Mouse (Mus musculus): ENCODE measurements around the gene Efhc1.

Efhc1 gene

DNA sequence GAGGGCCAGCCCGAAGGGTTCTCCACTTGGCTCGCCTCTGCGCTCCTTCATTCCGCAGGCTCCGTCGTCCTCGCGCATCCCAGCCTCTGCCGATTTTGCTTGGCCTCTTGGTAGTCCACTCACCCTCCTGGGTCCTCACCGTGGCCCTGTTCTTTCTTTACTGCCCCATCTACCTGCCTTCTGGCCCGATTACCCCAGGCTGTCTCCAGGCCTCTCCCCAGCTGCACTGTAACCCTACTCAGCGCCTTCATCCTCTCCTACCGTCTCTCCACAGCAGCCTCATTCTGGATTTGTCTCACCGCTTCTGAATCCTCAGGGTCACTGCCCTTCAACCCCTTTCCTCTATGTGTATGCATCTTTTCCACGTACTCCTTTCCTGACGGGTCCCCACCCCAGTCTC lies 373 bp downstream of the Efhc1 start:
- DNase-seq, result no peak

DNA sequence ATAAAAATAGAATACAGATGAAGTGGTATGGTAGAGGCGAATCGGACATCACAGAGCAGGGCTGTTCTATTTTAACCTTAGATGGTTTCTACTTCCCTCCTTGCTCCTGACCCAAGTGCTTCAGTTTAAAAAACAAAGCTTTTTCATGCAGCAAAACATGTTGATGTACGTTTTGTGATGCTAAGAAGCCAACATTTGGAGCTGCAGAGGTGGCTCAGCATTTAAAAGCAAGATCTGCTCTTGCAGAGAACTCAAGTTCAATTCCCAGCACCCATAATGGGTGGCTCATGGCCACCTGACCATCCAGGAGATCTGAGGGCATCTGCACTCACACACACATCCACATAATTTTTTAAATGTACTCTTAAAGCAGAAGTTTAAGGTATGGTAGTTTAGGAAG lies 3.5 kb downstream of the Efhc1 start:
- no peak for DNase-seq

DNA sequence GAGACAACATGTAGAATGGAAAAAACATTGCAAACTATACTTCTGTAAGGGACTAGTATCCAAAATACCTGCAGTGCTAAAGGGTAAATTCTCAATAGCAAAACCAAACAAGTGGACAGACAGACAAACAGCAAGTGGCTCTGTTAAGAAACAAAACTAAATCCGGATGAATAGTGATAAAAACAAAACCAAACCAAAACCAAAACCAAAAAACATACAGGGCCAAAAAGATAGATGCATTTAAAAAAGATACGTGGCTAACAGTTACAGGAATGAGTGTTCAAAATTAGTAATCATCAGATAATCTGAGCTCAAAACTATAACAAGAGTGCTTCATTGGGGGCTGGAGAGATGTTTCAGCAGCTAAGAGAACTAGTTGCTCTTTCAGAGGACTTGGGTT lies 18.2 kb downstream of the Efhc1 start:
- no peak for DNase-seq

DNA sequence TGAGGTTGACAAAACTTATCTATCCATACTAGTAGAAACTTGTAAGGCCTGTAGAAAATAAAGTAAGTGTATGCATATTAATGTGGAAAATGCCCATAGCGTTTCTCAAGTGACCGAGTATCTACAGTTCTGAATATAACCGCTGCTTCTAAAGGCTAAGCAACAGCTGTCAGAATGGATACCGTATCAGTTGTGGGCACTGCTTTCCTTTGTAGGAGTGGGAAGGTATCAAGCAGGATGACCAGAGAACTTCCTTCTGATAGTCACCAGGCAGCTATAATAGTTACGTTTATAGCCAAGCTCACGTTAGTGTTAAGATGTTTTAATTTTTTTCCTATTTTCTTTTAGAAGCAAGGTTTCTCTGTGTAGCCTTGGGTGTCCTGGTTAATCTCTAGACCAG lies 22.0 kb downstream of the Efhc1 start:
- no peak for DNase-seq

DNA sequence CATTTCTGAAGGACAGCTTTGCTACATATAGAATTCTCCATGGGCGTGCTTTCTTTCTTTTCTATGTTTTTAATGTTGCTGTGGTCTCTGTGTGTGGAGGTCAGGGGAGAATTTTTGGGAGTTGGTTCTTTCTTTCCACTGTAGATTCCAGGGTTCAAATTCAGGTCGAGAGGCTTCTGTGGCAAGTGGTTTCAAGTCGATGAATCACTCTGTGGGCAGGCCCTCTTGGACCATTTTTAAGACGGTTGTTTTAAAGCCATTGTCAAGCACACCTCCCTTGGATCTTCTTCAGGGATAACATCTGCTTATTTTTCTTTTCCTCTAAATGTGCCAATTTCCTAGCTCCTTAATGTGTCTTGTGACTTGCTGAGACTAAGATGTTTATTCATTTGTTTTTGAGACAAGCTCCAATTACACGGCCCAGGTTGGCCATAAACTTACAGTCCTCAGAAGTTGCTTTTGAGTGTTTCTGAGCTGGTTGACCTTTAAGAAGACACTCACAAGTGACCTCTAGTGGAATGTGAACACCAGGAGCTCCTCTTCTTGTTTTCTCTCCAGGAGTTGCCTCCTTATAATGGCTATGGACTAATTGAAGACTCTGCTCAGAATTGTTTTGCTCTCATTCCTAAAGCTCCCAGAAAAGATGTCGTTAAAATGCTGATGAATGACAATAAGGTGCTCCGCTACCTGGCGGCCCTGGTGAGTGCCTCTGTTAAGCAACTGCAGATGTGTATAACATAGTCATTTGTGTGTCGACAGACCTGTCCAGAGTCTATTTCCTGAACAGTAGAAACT lies 23.1 kb downstream of the Efhc1 start:
- no peak for DNase-seq

DNA sequence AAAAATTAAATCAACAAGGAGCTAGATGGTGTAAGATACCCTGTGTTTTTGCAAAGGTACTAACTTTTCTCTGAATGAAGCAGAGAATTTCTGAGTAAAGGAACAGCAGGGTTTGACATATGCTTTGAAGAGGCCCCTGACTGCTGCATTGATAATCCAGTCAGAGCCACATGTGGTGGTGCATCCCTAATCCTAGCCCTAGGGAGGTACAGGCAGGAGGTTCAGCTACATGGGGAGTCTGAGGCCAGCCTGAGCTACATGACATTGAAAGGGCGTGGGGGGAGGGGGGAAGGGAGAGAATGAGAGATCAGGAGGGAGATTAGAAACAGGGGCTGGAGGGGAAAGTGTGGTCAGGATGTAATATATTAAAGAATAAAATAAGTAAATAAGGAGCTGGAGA lies 29.1 kb downstream of the Efhc1 start:
- no peak for DNase-seq

DNA sequence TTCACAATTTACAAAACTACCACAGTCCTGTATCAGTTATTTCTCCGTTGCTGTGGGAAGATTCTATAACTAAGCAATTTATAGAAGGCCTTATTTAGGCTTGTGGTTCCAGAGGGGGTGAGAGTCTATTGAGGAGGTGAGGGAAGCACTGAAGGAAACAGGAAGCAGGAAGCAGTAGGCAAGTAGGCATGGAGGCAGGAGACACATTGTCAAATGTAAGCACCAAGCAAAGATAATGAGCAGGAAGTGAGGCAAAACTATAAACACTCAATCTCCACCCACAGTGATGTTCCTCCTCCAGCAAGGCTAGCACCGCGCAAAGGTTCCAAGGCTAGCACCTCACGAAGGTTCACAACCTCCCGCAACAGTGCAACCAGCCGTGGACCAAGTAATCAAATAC lies 30.3 kb downstream of the Efhc1 start:
- no peak for DNase-seq

DNA sequence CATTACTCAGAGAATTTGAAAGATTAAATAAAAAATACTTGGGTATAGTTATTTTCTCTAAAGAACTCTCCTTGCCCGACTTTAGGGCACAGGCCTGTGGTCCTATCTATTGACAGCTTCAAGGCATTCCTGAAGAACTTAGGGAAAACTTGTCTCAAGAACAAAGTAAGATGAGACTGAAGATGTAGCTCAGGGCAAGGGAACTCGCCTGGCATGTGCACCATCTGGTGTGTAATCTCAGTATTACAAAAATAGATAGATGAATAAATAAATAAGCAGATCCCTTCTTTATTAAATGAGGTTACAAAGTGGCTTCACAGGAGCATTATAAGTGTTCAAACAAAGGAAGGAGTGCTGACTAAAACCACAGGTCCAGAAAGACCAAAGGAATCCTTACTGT lies 32.7 kb downstream of the Efhc1 start:
- no peak for DNase-seq

DNA sequence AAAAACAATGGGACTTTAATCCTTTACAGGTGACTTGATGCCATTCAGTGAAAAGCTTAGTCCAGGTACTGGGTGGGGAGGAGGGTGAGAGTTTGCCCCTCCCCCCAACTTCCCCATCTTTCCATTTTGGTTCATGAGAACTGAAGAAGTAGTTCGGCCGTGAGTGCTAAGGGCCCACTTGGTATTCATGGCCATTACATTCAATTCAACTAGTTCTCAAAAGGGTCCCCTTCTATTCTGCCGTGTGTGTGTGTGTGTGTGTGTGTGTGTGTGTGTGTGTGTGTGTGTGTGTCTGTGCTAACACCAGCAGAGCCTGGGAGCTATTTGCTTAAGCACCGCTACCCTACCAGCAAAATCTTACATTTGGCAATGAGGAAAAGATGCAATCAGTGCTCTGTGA lies 33.2 kb downstream of the Efhc1 start:
- no peak for DNase-seq

DNA sequence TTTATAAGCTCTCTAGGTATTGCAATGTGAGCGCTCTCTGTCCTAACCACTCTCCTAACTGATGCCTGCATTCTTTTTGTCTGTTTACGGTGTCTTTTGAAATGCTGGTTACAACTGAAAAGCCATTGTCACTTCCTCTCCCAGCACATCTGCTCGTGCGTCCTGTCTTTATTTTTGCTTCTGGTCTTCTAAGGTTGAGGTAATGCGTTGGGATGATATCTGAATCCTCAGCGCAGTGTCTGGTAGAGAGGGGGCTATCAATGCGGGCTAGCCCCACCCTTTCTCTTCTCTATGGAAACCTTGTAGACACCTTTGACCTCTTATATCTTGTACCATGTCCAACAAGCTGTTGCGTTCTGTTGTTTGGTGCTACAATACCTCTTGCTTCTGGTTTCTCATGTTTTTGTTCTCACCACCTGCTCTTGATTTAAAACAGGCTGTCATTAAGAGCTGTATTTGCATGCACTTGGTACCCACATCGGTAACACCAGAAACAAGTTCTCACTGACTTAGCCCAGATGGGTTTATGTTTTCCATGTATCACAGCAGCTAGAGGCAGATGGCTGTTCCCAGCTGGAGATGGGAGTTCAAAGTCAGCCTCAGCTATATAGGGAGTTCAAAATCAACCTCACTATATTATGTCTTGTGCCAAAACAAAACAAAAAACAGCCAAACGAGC lies 35.1 kb downstream of the Efhc1 start:
- DNase-seq, result no peak

DNA sequence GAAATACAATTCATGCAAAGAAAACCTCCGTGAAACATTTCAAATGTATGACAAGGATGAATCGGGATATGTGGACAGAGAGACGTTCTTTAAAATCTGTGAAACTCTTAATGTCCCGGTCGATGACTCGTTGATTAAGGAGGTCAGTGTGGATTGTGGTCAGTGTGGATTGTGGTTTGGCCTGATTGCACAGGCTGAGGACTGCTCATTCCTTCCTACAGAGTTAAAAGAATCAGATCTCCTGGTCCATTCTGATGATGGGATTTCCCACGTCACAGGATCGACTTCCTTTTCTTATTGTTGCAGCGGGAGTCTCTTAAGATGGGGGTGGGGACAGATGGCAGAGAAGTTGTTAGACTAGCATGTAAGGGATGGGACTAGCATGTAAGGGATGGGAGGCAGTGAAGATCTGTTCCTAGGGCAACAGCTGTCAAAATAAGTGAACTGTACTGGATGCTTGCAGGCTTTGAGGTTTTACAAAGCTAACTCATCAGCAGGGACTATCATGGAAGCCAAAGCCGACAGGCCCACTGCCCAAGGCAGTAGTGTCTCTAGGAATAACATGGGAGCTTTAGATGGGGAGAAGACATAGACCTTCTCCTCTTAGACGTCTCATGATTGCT lies 38.1 kb downstream of the Efhc1 start:
- no peak for DNase-seq

DNA sequence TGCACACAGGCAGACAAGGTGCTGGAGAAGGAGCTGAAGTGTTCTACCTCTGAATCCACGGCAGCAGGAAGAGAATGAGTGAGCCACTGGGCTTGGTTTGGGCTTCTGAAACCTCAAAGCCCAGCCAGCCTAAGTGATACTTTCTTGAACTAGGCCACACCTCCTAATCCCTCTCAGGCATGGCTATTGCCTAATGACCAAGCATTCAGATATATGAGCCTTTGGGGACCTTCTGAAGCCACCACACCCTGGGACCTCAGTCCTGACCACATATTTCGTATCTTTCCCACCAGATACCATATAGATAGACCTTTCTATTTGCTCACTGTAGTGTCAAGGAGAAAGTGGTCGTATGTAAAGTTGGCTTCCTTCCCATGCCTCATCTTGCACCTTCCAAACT lies 42.3 kb downstream of the Efhc1 start:
- DNase-seq, result no peak

DNA sequence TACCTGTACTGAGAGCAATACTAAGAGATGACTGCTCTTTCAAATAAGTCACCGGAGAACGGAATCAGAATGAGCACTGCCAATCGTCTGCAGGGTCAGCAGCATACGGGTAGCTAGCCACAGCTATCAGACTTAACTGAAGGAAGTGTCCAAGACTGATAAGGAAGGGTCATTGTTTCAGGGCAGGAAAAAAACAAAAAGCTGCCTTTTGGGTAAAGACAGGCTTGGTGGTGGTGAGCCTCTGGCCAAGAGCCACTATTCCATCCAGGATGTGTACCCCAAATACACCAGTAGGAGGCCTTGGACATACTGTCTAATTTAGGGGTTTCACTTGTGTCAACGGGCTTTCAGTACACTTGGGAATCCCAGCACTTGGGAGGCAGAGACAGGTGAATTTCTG lies 42.9 kb downstream of the Efhc1 start:
- no peak for DNase-seq

DNA sequence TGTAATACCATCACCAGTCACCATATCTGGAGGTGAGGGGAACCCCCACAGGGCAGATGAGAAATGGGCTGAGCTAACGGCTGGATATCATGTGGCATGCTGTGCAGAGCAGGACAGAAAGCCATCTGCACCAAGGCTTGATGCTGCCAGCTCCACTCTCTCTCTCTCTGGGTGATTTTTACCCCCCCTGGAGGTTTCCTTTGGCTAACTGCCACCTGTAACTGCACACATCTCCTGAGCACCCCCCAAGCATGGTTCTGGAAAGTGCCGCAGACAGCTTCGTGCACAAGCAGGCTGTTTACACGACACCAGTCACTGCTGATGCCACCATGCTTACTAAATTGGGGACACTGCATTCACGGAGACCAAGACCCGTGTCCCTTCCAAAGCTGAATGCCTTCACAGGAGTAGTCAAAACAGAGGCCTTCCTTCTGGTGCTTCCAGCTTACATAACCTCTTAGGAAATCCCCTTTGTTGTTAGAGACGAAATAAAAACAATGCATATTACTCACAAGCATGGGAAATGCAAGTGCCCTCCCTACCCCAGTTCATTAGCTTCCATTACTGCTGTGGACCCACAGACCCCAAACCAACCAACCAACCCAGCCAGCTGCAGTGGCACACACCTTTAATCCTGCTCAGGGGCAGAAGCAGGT lies 44.0 kb downstream of the Efhc1 start:
- DNase-seq, result peak; percentile 28

DNA sequence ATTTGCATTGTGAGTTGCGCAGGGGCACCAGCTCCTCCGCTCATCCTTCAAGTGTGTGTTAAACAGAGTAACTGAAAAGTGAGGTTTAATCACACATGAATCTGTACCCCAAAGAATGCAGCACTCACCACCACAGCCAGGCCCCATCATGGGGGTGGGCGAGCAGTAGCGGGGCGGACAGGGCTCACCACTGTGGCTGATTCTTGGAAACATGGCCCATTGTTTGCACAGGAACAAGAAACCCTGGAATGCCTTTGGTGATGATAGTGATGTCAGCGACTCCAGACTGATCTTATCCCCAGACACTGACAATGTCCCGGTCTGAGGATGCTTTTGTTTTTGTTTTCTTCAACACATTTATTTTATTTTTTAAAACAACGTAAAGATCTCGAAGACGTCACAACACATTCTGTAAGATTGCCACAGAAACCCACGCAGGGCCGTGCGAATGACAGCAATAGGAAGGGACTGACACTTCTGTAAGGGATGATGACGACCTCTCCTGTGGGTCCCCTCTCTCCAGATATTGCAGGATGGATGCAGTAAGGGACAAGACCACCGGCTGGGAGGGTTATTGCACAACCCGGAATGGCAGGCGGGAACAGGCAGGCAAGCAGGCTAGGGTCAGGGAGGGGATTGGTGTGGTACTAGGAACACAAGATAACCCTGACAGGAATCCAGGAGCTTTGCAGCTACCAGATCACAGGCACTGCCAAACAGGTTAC lies 45.3 kb downstream of the Efhc1 start:
- peak; percentile 19 for DNase-seq

DNA sequence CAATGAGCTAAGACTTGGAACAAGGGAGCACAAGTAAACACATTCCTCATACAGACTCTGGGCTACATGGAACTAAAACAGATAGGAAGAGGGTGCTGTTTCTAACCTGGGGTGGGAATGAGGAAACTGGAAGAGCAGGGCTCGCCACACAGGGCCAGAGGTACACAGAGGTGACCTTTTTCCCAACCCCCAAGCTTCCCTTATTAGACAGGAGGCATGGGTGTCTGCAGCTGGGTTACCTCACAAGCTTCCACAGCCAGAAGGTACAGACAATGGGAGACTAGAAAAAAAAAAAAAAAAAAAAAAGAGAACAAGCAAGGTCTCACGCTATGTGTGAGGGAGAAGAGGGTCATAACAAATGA lies 45.9 kb downstream of the Efhc1 start:
- no peak for DNase-seq

DNA sequence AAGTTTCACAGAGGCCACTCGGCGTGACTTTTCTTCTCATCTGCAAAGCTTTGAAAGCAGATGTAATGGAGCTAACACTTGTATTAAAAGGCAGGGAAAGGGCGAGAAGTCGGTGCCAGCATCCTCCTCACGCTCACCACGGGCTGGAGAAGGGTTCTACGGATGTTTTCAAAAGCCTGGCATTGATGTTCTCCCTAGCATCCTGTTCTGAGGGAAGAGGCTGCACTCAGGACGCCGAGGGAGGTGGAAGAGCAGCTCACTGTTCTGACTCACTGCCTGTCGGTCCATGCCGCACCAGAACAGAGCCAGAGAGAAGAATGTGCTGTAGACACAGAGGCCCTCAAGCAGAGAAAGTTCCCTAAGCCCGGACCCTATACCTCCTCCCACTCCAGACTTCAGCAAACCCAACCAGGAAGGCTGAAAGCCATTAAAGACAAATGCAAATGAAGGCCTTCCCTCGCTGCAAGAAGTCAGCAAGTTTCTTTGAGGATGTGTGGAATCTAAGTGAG lies 46.5 kb downstream of the Efhc1 start:
- peak; percentile 26 for DNase-seq

DNA sequence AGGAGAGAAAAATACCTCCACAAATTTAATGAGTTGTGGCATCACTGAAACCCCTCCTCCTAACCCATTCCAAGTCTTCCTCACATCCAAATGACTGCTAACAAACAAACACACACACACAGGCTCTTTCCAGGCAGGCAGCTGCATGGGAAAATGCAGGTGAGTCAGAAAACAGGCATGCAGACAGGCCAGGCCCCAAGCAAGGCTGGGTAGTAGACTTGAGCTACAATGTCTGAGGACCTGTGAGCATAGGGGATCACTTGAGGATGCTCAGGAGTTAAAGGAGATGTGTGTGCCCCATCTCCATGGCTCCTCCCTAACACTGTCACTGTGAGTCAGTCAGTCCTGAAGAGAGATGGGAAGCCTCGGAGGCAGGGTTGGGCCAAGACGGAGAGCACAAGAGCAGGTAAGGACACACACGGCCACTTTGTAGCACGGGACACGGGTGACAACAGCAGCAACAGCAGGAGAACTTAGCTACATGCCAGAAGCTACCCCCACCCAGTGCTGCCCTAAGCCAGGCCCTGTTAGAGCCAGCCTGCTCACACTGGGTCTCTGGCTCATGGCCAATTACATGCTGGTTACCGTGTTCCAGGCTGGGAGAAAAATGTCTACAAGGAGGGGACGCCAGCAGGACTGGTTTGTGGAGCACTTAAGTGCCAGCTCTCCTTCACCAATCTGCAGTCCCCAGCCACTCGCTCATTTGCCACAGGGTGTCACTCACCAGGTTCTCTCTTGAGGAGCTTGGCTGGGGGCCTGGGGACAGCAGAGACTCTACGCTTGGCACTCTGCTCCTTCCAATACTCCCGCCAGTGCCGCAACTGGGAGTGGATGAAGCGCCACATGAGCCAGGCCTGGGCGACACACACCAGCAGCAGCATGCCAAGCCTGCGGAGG lies 51.1 kb downstream of the Efhc1 start:
- DNase-seq, result peak; percentile 43

DNA sequence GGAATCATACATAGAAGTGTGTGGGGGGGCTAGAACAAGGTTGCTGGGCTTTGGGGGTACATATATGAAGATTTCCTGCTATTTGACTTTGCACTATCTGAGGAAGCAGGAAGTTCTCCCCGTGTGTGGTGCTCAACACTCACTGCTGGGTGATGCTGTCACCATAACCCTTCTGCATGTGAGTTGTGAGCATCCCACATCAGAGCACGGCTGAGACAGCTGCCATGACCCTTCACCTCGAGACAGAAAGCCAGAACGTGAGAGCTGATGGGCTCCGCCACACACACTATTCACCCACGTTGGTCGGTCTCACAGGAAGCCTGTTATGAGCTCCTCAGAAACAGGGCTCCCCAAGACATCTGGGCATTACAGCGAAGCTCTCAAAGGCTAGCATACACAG lies 53.2 kb downstream of the Efhc1 start:
- no peak for DNase-seq

DNA sequence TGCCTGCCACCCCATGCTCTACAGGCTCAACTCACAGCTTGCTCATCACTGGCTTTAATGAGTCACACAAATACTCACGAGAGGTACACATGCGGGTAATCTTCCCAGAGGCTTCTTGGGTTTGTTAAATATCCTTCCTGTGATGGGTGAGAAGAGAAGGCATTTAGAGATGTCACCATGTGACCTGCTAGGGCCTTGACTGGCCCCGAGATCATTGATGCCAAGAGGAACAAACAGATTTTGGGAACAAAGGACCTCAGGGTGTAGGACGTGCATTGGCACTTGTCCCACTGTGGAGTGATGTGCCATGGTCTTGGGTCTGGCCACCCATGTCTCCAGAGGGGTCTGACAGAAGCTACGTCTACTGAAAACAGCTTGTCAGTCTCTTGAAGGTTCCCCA lies 55.3 kb downstream of the Efhc1 start:
- no peak for DNase-seq

DNA sequence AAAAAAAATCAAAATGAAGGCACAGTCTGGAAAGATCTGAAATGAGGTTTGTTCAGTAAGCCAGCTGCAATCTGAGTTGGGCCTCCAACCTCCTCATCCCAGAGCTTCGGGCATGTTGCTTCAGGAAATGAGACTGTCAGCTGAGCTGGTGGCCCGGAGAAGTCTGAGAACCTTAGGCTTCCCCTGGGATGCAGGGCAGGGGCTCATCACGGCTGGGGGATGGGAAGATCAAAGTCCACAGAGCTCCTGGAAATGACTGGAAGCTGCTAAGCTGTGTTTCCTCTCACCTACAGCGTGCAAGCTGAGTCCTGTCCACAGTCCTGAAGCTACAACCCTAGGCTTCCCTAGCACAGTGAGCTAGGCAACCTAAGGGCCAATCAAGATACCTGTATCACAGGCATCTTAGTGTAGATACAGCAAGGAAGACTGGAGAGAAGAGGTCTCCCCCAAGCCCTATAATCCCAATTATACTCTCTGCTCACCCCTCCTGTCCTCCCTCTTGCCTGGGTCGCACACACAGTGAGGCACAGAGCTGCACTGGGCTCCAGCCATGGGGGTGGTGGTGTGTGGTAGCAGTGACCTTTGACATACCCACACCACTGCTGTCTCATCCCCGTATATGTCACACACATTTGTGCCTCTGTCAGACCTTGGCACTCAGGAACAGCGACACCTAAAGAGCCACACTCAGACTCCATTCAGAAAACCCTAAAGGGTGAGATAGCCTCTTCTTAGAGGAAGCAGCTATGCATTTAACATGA lies 56.7 kb downstream of the Efhc1 start:
- DNase-seq, result no peak
